Mouse (Mus musculus): ENCODE measurements at regions not wholly inside any gene's neighbourhood (a gene's known extent, or its start where the extent isn't known, plus 50 kb on each side); places are given as distances from the start of the nearest gene placed in this dataset.

GRCm38 (mm10) chr16:95057596-95057995, 60.1 kb upstream of the Kcnj6 start:
- no peak for DNase-seq (ENCODE audit: low spot score in 2 of 2)

GRCm38 (mm10) chr16:95064423-95064822, 66.9 kb upstream of the Kcnj6 start:
- no peak for DNase-seq (ENCODE audit: low spot score in 2 of 2)

- no peak for DNase-seq (ENCODE audit: low spot score in 2 of 2)
These were observed 69.2 kb upstream of the Kcnj6 start for GRCm38 (mm10) chr16:95066687-95067086.

- no peak for DNase-seq (ENCODE audit: low spot score in 2 of 2)
These were observed 95.1 kb upstream of the Kcnj6 start for GRCm38 (mm10) chr16:95092471-95093221.

- peak in 1 of 2 experiments; percentile 18 for DNase-seq (ENCODE audit: low spot score in 2 of 2)
These were observed 96.3 kb upstream of the Kcnj6 start for GRCm38 (mm10) chr16:95093753-95094152.

GRCm38 (mm10) chr16:95100954-95101353, 103.5 kb upstream of the Kcnj6 start:
- no peak for DNase-seq (ENCODE audit: low spot score in 2 of 2)

GRCm38 (mm10) chr16:95117531-95117930, 120.0 kb upstream of the Kcnj6 start:
- no peak for DNase-seq (ENCODE audit: low spot score in 2 of 2)

- DNase-seq (ENCODE audit: low spot score in 2 of 2): no peak
These were observed 121.8 kb upstream of the Kcnj6 start for GRCm38 (mm10) chr16:95119293-95119692.

- no peak for DNase-seq (ENCODE audit: low spot score in 2 of 2)
These were observed 124.5 kb upstream of the Kcnj6 start for GRCm38 (mm10) chr16:95122048-95122447.

- DNase-seq (ENCODE audit: low spot score in 2 of 2): no peak
These were observed 129.7 kb upstream of the Kcnj15 start for GRCm38 (mm10) chr16:95127616-95128015.

GRCm38 (mm10) chr16:95131815-95132214, 125.5 kb upstream of the Kcnj15 start:
- DNase-seq (ENCODE audit: low spot score in 2 of 2): no peak

GRCm38 (mm10) chr16:95138809-95139208, 118.5 kb upstream of the Kcnj15 start:
- no peak for DNase-seq (ENCODE audit: low spot score in 2 of 2)

GRCm38 (mm10) chr16:95141510-95142394, 115.6 kb upstream of the Kcnj15 start:
- no peak for DNase-seq (ENCODE audit: low spot score in 2 of 2)

- DNase-seq (ENCODE audit: low spot score in 2 of 2): no peak
These were observed 106.9 kb upstream of the Kcnj15 start for GRCm38 (mm10) chr16:95150499-95150898.

GRCm38 (mm10) chr16:95151499-95151898, 105.9 kb upstream of the Kcnj15 start:
- DNase-seq (ENCODE audit: low spot score in 2 of 2): no peak

- DNase-seq (ENCODE audit: low spot score in 2 of 2): no peak
These were observed 105.4 kb upstream of the Kcnj15 start for GRCm38 (mm10) chr16:95151914-95152313.

GRCm38 (mm10) chr16:95152742-95153383, 104.5 kb upstream of the Kcnj15 start:
- DNase-seq (ENCODE audit: low spot score in 2 of 2): no peak

- no peak for DNase-seq (ENCODE audit: low spot score in 2 of 2)
These were observed 89.0 kb upstream of the Kcnj15 start for GRCm38 (mm10) chr16:95168349-95168748.

- no peak for DNase-seq (ENCODE audit: low spot score in 2 of 2)
These were observed 88.0 kb upstream of the Kcnj15 start for GRCm38 (mm10) chr16:95169346-95169745.

- DNase-seq (ENCODE audit: low spot score in 2 of 2): no peak
These were observed 76.8 kb upstream of the Kcnj15 start for GRCm38 (mm10) chr16:95180562-95180961.

- no peak for DNase-seq (ENCODE audit: low spot score in 2 of 2)
These were observed 72.0 kb upstream of the Kcnj15 start for GRCm38 (mm10) chr16:95185341-95185740.

- DNase-seq (ENCODE audit: low spot score in 2 of 2): no peak
These were observed 68.2 kb upstream of the Kcnj15 start for GRCm38 (mm10) chr16:95189114-95189513.

All from spleen, postnatal 10 days (tissue).